Mouse (Mus musculus) monocyte, adult 5-6 weeks (primary cell): ENCODE measurements around the gene Atf1. TPM values are rescaled to one million over a fixed set of nuclear protein-coding genes. Genes with fewer than 3 reads are reported as not detected.

Experiments used
- ATAC-seq: fragments of 153-309, 156-312 bp; replicated peaks from 2 replicates; pipeline ENCODE4 v1.8.0; 2017; ENCODE audit warnings: mild to moderate bottlenecking; ENCODE audit not compliant: low TSS enrichment, insufficient number of reproducible peaks, severe bottlenecking, poor library complexity, low FRiP score
- total RNA-seq: library from RNA; stranded (forward); fragments of 200-1000, 200-491, 200-594 nt; gene quantifications from 3 replicates; pipeline ENCODE4 v1.2.3, GENCODE M21; 2017

Atf1 gene
- 49.1 to 81.7 TPM (median 57.2 TPM) in 3 replicates for total RNA-seq

DNA sequence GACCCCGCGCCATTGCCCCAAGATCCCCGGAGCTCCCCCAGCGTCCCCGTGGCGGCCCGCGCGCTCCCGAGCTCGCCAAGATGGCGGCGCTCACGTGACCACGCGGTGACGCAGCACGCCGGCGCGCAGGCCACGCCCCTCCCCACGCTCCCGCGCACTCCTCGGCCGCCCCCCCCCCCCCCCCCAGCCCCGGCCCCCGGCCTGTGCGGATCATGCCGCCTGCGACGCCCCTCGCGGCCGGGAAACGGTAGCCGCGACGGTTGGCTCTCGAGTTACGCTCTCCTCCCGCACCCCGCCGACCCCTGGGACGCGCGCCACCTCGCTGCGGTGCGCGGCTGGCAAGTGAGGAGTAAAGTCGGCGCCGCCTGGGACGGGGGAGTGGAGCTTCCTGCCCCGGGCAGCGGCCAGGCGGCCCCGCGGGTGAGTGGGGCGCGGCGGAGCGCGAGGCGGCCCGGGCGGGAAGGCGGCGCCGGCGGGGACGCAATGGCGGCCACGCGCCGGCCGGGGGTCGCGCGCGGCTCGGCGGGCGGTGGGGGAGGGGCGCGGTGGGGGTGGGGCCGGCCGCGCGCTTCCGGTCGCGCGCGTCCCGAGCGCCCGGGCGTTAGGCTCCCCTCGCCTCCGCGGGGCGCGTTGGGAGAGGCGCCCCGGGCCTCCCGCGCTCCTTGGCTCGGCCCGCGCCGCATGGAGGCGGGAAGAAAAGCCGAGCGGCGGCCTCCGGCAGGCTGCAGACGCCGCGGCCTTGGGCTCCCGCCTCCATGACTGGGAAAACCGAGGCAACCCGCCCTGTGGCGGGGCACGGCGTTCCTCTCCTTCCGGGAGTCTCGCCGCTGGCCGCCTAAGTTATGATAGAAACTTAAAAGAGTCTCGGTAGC is at the start of gene Atf1:
TSS of gene Atf1 (plus strand) at position 157 of the 872 bp plus-strand sequence.
- ATAC-seq, result peak; percentile 62

DNA sequence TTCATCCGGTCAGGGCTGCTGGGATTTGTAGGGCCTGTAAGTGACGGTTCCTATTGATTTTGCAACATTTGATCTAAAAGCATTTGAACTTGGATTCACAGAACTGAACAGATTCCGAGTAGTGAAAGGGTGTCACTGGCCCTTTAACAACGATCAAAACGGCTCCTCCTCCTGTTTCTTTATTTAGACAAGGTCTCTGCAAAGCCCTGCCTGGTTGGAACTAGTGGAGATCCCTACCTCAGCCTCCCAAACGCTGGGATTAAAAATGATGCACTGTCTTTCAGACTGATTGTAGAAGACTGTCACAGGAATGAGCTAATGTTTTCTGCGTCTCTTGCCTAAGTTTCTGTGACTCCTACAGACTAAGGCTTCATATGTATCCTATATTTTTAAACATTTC is 49.1 kb upstream of the Atf1 start:
- no peak for ATAC-seq

DNA sequence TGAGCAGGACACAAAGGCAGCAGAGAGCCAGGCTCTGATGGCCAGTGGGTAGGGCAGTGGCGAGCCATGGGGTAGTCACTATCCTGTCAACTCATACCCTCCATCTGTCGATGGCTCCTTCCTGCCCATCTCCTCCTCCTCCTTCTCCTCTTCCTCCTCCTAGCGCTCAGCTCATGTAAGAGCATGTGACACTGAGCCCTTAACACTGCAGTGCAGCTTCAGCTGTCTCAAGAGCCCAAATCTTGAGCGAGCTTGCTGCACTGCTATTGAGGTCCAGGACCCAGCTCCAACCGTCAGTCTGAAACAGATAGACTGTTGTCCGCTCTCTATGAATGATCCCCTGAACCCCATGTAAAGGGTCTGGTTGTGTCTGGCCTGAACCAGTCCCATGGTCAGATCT is 47.9 kb upstream of the Atf1 start:
- no peak for ATAC-seq

DNA sequence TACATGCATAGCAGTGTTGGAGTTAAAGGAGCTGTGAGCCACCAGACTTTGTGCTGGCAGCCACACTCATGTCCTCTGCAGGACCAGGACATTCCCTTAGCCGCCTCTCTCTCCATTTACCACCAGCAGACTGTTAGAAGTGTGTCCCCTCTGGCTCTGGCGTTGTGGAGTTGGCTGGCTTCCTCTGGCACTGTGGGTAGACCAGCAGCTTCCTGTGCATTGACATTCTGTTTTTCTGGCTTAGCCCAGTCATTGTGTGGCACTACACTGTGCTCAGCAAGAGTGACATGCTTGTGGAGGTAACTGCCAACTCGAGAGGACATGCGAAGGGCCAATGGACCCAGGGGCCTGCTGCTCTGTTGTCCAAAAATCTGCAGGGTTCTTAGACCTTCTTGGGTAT is 47.4 kb upstream of the Atf1 start:
- no peak for ATAC-seq

DNA sequence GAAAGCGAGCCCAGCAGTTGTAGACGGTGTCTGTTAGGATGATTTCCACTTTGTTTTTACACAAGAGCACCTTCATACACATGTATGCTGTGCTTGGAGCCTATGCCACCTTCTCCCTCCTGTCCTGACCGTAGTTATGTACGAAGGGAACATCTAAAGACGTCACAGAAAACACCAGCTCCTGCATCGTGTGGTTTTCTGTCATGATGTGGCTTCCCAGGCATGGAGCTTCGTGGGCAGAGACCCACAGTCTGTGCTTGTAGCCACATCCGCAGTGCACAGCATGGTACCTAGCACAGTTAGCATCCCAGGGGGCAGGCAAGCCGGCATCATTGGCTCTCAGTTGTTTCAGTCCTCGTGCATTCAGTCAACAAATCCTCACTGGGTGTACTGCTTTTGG is 45.8 kb upstream of the Atf1 start:
- no peak for ATAC-seq

DNA sequence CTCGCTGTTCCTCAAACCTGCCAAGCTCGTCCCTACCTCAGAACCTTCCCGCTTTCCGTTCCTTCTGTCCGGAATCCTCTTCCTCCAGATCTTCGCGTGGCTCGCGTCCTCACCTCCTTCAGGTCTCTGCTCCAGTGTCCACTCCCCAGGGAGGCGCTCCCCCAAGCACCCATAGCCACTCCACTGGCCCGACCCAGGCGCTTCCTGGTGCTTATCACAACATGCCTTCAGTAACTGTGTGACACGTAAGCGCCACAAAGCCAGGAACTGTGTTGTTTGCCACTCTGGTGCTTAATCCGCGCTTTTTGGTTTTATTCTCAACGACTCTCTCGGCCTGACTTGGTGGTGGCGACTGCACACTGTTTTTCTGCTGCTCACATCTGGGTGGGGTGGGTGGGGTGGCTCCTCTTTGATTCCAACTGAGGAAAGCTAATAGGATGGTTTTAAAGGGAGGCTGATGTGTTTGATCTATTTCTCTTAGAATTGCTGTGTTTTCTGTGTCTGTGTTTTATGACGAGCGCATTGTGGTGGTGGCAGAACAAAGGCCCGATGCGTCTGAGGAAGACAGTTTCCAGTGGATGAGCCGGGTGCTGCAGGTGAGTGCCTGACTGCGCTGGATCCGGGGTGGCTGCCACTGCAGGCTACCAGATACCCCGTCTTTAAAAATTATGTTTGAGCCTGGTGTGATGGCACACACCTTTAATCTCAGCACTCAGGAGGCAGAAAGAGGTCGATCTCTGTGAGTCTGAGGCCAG is 44.9 kb upstream of the Atf1 start:
- no peak for ATAC-seq

DNA sequence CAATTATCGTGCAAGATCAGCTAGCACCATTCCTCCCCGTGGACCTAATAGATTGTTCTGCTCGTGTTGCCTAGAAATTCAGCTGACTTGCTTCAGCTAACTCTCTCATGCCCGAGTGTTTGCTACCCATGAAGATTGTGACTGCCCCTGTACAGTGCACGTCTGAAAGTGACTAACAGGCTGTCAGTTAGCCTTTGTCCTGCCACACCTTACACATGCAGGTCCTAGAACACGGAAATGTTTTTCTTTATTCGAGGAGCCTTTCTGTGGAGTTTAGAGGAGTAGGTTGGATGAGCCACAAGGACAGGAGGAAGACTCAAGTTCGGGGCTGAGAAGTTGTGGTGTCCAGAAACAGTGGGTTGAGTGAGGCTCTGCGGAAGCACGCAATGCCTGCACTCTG is 44.1 kb upstream of the Atf1 start:
- ATAC-seq, result no peak

DNA sequence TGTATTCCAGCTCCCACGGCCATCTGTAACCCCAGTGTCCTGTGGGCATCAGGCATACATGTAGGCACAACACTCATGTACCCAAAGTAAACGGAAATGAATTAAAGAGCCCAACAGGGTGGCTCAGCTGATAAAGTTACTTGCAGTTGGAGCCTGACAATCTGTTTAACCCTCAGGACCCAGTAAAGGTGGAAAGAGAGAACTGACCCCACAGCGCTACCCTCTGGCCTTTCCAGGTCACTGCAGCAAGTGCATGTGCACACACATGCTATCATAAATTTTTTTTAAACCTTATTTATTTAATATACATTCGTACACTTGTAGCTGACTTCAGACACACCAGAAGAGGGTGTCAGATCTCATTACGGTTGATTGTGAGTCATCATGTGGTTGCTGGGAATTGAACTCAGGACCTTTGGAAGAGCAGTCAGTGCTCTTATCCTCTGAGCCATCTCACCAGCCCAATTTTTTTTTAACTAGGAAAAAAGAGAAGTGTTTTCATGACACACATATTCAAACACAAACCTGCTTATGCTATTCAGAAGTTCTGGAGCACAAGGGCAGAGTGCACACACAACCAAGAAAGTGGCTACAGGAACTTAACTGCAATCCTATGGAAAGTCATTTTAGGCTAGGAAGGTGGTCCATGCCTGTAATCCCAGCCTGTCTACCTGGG is 42.7 kb upstream of the Atf1 start:
- ATAC-seq, result no peak

DNA sequence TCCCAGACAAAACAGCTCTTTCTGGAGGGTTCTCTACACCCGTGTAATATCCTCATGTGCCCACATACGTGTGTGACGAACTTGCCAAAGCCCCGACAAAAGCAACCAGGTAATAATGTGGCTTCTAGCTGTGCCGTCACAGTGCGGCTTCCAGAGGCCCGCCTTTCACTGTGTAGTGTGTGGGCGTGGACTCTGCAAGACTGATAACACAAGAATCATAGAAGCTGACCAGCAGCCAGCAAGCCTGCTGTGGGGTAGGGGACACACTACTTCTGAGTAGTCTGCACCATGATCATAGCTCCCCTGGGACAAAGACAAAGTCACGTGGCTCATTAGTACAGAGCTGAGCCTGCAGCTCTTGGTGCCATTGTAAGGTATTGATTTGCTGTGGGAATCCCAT is 41.4 kb upstream of the Atf1 start:
- no peak for ATAC-seq

DNA sequence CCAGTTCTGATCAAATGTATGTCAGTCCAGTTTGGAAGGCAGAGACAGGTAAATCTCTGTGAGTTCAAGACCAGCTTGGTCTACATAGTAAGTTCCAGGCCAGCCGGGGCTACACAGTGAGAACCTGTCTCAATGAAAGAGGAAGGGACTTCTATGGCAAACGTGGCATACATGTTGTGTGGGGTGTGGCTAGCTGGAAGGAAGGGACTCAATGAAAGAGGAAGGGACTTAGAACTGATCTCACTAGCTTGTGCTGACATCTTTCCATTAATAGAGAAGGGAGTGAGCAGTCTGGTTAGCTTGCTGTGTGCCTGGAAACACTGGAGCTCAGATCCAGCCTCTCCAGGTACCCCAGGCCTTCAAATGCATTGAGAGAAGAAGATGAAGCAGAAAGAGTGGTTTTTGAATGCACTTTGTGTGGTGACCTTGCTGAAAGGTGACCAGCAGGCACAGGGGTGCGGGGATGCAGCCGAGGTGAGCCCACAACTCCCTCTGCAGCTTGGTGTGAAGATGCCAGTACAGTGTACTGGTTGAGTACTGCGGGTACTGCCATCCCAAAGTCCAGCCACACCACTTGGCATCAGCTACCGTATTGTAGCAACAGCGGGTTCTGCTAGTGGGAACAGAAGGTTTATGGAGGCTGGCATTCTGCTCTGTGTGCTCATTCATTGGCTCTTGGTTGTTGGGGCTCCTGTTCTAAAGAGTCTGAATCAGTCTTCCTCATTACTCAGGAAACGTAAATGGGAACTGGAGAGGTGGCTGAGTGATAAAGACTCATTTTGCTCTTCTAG is 40.5 kb upstream of the Atf1 start:
- 0 out of 2 replicates have a peak, but pooled peaks have one; percentile 37 for ATAC-seq

DNA sequence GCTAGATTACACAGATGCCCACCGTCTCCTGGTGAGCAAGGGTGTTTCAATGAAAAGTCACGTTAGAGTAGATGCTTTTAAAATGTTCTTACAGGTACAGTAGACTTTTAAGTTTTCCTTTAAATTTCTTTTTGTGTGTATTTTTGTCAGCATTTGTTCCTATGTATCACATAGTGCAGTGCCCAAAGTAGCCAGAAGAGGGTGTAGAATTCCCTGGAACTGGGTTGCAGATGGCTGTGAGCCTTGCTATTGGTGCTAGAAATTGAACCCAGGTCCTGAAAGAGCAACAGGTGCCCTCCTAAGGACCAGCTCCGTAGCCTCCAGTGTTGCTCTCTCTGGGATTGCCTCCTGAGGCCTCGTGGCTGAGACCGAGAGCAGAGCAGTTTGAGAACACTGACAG is 39.1 kb upstream of the Atf1 start:
- no peak for ATAC-seq

DNA sequence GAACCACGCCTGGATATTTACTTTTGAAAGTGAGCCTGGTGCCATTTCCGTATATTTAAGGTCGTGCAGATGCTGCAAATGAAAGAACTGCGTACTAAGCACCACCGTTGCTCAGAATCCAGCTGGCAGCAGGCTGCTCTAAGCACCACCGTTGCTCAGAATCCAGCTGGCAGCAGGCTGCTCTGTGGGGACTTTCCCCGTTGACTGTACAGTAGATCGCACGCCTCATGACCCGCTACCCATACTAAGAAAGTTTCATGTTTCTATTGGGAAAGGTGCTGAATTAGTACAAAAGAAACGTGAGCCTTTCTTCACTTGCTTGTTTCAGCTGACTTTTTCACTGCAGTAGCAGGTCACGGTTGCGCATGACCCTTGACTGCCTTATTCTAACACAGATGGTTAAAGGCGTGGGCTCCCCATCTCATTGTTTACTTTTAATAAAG is 38.6 kb upstream of the Atf1 start:
- no peak for ATAC-seq

DNA sequence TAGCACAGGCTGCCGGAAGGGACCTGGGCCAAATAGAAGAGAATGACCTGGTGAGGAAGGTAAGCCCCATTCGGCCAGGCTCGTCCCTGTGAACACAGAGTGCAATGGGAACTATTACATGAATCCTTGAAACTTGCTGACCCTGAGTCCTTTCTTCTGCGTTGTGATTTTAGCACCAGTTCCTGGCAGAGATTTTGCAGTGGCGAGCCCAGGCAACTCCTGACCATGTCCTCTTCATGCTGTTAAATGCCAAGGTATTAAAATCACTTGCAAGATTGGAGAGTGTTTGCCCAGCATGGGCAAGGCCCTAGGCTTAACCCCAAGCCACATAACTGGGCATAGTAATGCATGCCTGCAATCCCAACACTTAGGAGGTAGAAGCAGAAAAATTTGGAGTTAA is 37.5 kb upstream of the Atf1 start:
- ATAC-seq, result no peak

DNA sequence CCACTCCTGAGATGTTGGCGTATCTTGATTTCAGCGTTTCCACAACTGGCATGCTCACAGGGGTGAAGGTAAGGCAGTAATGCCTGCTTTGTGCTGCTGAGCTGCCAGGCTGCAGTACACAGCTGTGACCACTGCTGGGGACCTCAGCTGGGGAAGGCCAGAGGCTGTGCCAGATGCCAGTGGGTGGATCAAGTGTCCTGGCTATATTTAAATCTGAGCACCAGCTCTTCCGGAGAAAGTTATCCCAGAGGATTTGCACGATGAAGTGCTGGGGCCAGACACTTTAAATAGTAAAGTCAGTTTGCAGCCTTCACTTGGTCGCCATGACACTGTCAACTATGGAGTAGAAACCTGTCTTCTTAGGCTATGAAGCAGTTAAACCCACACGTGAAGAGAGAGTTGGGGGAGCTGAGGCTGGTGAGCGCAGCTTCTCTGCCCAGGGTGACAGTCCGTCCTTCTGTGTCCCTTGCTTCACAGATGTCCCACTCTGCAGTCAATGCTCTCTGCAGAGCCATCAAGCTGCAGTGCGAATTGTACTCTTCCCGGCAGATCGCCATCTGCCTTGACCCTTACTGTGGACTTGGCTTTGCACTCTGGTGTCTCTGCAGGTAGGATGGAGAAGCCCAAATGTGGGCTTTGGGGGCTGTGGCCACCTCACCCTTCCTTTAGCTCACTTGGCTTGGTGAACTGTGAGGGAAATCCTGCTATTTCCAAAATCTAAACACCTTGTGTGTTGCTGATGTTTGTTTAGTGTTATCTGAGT is 28.5 kb upstream of the Atf1 start:
- ATAC-seq, result no peak

DNA sequence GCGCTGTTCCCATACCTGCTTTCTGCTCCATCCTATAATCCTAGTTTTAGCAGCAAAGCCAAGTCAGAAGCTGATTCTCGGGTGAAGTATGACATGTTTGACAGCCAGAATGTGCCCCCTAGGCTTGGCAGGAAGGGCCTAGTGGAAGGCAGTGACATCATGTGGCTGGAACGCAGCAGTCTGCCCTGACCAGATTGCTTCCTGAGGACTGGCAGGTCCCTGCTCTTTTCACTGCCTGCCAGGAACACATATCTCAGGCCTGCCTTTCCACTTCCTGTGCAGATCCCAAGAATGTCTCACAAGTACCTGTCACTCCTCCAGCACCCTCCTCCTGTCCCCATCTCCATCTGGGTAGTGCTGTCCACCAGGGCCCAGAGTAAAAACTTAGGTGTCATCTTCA is 27.8 kb upstream of the Atf1 start:
- no peak for ATAC-seq

DNA sequence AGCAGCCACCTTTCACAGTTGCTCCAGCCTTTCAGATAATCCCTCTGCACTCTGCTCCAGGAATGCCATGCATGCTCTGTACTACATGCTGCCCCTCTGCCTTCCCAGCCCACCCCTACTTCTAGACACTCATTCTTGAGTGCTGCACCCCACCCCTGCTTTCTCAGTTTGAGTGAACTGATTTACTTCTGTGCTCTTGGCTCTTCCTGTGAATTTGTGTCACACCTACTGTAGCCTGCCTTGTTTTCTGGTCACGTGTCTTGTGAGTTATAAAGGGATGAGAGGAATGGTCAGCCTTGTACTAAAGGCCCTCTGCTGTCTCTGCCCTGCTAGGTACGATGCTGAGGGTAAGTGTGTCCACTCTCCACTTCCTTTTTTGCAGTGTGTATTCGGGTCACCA is 25.8 kb upstream of the Atf1 start:
- no peak for ATAC-seq

DNA sequence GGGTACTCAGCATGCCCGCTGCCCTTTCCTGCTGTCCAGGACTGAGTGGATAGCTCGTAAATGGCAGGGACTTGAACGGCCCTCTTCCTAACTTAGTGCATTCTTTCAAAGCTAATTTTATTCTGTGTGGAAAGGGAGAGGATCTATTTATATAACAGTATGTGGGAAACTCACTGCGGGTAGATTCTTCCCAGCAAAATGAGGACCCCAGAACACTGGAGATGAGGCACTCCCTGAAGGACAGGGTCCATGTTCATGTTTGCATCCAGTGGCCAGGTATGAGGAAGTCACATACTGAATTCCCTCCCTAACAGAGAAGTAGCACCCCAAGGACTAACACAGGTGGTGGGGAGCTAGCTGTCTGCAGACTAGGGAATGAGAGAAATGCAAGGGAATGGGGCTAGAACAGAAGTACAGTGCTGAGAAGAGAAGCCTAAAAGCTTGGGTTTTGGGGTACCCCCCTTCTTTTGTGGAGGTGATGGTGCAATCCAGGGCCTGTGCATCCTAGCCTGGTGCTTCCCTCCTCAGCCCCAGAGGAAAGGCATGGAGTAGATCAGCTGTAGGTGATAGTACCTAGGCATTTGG is 25.1 kb upstream of the Atf1 start:
- no peak for ATAC-seq

DNA sequence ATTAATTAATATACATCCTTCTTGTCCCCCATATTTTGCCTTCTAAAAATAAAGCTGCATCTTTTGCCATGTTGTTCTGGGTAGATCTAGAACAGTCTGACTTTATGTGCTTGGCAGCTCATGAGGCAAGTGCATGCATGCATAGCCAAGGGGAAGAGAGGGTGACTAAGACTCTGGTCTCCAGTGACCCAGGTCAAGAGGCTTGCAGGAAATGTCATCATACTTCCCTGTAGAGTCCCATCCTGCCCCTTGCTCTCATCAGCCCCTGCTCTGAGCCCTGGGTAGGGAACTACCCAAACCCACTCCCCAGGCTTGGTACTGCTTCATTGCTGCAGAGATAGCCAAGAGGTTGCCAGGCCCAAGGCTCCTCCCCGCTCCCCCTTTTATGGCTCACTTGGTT is 23.0 kb upstream of the Atf1 start:
- peak; percentile 22 for ATAC-seq
